Mouse (Mus musculus) heart, embryonic 11.5 days (tissue): Measurements from ENCODE around the gene Cox8a. TPM values are rescaled to one million over a fixed set of nuclear protein-coding genes. Genes with fewer than 3 reads are reported as not detected.

ENCODE experiments used
- ATAC-seq: fragments of 200-750 bp; cut with Nextera tagmentation; replicated peaks from 2 replicates; pipeline ENCODE4 v1.8.0; 2017; ENCODE audit warnings: moderate library complexity; ENCODE audit not compliant: insufficient number of reproducible peaks, low FRiP score, low TSS enrichment
- H3K27ac ChIP-seq: fragments of 300-500 bp; sonication (generic); 2 replicates; pipeline ENCODE4 v1.5.1; 2014; ENCODE audit warnings: mild to moderate bottlenecking, low read depth, low read length
- H3K27me3 ChIP-seq: fragments of 300-500 bp; sonication (generic); 2 replicates; pipeline ENCODE4 v1.6.1; 2014; ENCODE audit warnings: mild to moderate bottlenecking, low read length, mixed read lengths; ENCODE audit not compliant: control insufficient read depth, insufficient read depth
- H3K36me3 ChIP-seq: fragments of 300-500 bp; sonication (generic); 2 replicates; pipeline ENCODE4 v1.6.1; 2014; ENCODE audit warnings: mild to moderate bottlenecking, low read length, moderate library complexity, mixed read lengths; ENCODE audit not compliant: control insufficient read depth, insufficient read depth
- H3K4me1 ChIP-seq: fragments of 300-500 bp; sonication (generic); 2 replicates; pipeline ENCODE4 v1.6.1; 2014; ENCODE audit warnings: low read length; ENCODE audit not compliant: control insufficient read depth, insufficient read depth
- H3K4me2 ChIP-seq: fragments of 300-500 bp; sonication (generic); 2 replicates; pipeline ENCODE4 v1.6.1; 2014; ENCODE audit warnings: mild to moderate bottlenecking, moderate library complexity
- H3K4me3 ChIP-seq: fragments of 300-500 bp; sonication (generic); 2 replicates; pipeline ENCODE4 v1.5.1; 2014; ENCODE audit warnings: low read depth, low read length
- H3K9ac ChIP-seq: fragments of 300-500 bp; sonication (generic); 2 replicates; pipeline ENCODE4 v1.6.1; 2014; ENCODE audit warnings: mild to moderate bottlenecking, low read depth, low read length, moderate library complexity
- H3K9me3 ChIP-seq: fragments of 300-500 bp; sonication (generic); replicated peaks from 2 replicates; pipeline ENCODE4 v1.6.1; 2016; ENCODE audit warnings: low read length; ENCODE audit not compliant: control insufficient read depth
- WGBS: fragments of 180-500 bp; shearing (Covaris S2); extraction: QIAGEN DNeasy Blood & Tissue Kit; methylation state at CpG from one replicate; pipeline ENCODE4 v1.1.7; 2014; ENCODE audit not compliant: insufficient replicate concordance; 5-methylcytosine and 5-hydroxymethylcytosine counted together
- polyA plus RNA-seq: library from polyadenylated mRNA; unstranded; fragments of >200 nt; fragmentation: Nextera tagmentation; extraction: Ambion mirVana; gene quantifications from 2 replicates; pipeline ENCODE4 v1.2.1, GENCODE M21; 2014

The Cox8a gene
- polyA plus RNA-seq, 1 experiment from 2014 or later, result 1,771 TPM

GRCm38 (mm10) chr19:7234537-7235221 is 17.3 kb upstream of the Cox8a start:
- no peaks in the 10 kb centered on the region; the same call in 1 of the 2 replicates for H3K9me3 ChIP-seq
- H3K36me3 ChIP-seq, result peaks cover 18% of the 10 kb centered on the region
- H3K4me3 ChIP-seq, result no peak overlapping the region
- no peak overlapping the region for H3K4me2 ChIP-seq
- peaks cover 3% of the 10 kb centered on the region for H3K4me1 ChIP-seq
- no peaks in the 10 kb centered on the region for H3K27me3 ChIP-seq
- ATAC-seq, result 0 out of 2 replicates have a peak, but pooled peaks have one; percentile 39
- 69% methylated on average over 8 of the region's 8 CpGs for WGBS
- no peak overlapping the region for H3K9ac ChIP-seq
- no peak overlapping the region for H3K27ac ChIP-seq

- peaks cover 19% of the 10 kb centered on the region for H3K36me3 ChIP-seq
- H3K27ac ChIP-seq, result no peak overlapping the region
- WGBS, result 80% methylated on average over 6 of the region's 6 CpGs
- no peak overlapping the region for H3K4me3 ChIP-seq
- H3K4me1 ChIP-seq, result no peaks in the 10 kb centered on the region
- no peaks in the 10 kb centered on the region for H3K9me3 ChIP-seq
- H3K4me2 ChIP-seq, result no peak overlapping the region
- no peaks in the 10 kb centered on the region for H3K27me3 ChIP-seq
- no peak for ATAC-seq
- no peak overlapping the region for H3K9ac ChIP-seq
Observed at GRCm38 (mm10) chr19:7226511-7226914, 9.1 kb upstream of the Cox8a start.

GRCm38 (mm10) chr19:7225096-7225690 is 7.8 kb upstream of the Cox8a start:
- Histone ChIP-seq H3K36me3 (peaks cover 19% of the 10 kb centered on the region), H3K4me1 (no peaks in the 10 kb centered on the region), H3K27ac (no peak overlapping the region), H3K4me2 (no peak overlapping the region), H3K9me3 (no peaks in the 10 kb centered on the region), H3K27me3 (no peaks in the 10 kb centered on the region), H3K9ac (no peak overlapping the region), H3K4me3 (no peak overlapping the region)
- WGBS, result 86% methylated on average over 9 of the region's 9 CpGs
- no peak for ATAC-seq

GRCm38 (mm10) chr19:7224253-7224652 is 6.8 kb upstream of the Cox8a start:
- Histone ChIP-seq H3K9me3 (no peaks in the 10 kb centered on the region), H3K4me2 (no peak overlapping the region), H3K27ac (no peak overlapping the region), H3K4me3 (no peak overlapping the region), H3K36me3 (peaks cover 14% of the 10 kb centered on the region), H3K9ac (no peak overlapping the region), H3K27me3 (no peaks in the 10 kb centered on the region), H3K4me1 (no peaks in the 10 kb centered on the region)
- no peak for ATAC-seq
- WGBS, result 83% methylated on average over 3 of the region's 3 CpGs

GRCm38 (mm10) chr19:7223488-7223887 is 6.1 kb upstream of the Cox8a start:
- Histone ChIP-seq H3K4me3 (no peak overlapping the region), H3K4me1 (no peaks in the 10 kb centered on the region), H3K27ac (no peak overlapping the region), H3K9me3 (no peaks in the 10 kb centered on the region), H3K36me3 (peaks cover 11% of the 10 kb centered on the region), H3K9ac (0 out of 2 replicates have a peak overlapping the region, but pooled peaks have one; percentile 22), H3K4me2 (no peak overlapping the region), H3K27me3 (no peaks in the 10 kb centered on the region)
- no peak for ATAC-seq

- 86% methylated on average over 6 of the region's 6 CpGs for WGBS
Observed at GRCm38 (mm10) chr19:7222196-7222595, 4.8 kb upstream of the Cox8a start.

GRCm38 (mm10) chr19:7218753-7219152 is 1.3 kb upstream of the Cox8a start:
- H3K4me3 ChIP-seq, result no peak overlapping the region
- no peak overlapping the region for H3K4me2 ChIP-seq
- no peak for ATAC-seq
- H3K36me3 ChIP-seq, result peaks cover 9% of the 10 kb centered on the region
- H3K27ac ChIP-seq, result no peak overlapping the region
- no peaks in the 10 kb centered on the region for H3K9me3 ChIP-seq
- 93% methylated on average over 5 of the region's 5 CpGs for WGBS
- peaks cover 19% of the 10 kb centered on the region for H3K4me1 ChIP-seq
- no peak overlapping the region for H3K9ac ChIP-seq
- no peaks in the 10 kb centered on the region for H3K27me3 ChIP-seq

More at GRCm38 (mm10) chr19:7222196-7222595, 4.8 kb upstream of the Cox8a start:
- Histone ChIP-seq H3K36me3 (peaks cover 4% of the 10 kb centered on the region), H3K4me1 (no peaks in the 10 kb centered on the region), H3K4me2 (no peak overlapping the region), H3K9ac (no peak overlapping the region), H3K27ac (no peak overlapping the region), H3K9me3 (no peaks in the 10 kb centered on the region), H3K27me3 (no peaks in the 10 kb centered on the region), H3K4me3 (no peak overlapping the region)
- no peak for ATAC-seq

GRCm38 (mm10) chr19:7217926-7218267 is 481 bp upstream of the Cox8a start:
- Histone ChIP-seq H3K9ac (peak overlapping the region; percentile 34; the same call in 1 of the 2 replicates), H3K4me3 (peak overlapping the region; percentile 76), H3K27ac (no peak overlapping the region), H3K36me3 (peaks cover 9% of the 10 kb centered on the region), H3K4me2 (peak overlapping the region; percentile 53), H3K4me1 (peaks cover 19% of the 10 kb centered on the region), H3K9me3 (no peaks in the 10 kb centered on the region), H3K27me3 (no peaks in the 10 kb centered on the region)
- 11% methylated on average over 6 of the region's 6 CpGs for WGBS
- no peak for ATAC-seq

- no peak overlapping the region for H3K9ac ChIP-seq
- WGBS, result 79% methylated on average over 5 of the region's 5 CpGs
- no peak overlapping the region for H3K27ac ChIP-seq
- no peaks in the 10 kb centered on the region for H3K27me3 ChIP-seq
- no peak overlapping the region for H3K4me3 ChIP-seq
- H3K4me1 ChIP-seq, result peaks cover 19% of the 10 kb centered on the region
- no peak overlapping the region for H3K4me2 ChIP-seq
- no peaks in the 10 kb centered on the region for H3K9me3 ChIP-seq
- no peak for ATAC-seq
- peaks cover 12% of the 10 kb centered on the region for H3K36me3 ChIP-seq
Observed at GRCm38 (mm10) chr19:7214484-7214883, 2.9 kb downstream of the Cox8a start.
